Mouse (Mus musculus) lung, adult 2 months (tissue): ENCODE measurements around the gene Spdye4c.
A peak's percentile ranks its signal among the peaks of the same experiment; 100 is the strongest.

Source experiments
- CTCF ChIP-seq: fragments of 200-500 bp; IDR thresholded peaks from 2 replicates; pipeline ENCODE4 v1.5.1; 2011; ENCODE audit warnings: mild to moderate bottlenecking, low read length, control low read depth; ENCODE audit not compliant: insufficient read depth
- POLR2A ChIP-seq: fragments of 200-500 bp; IDR thresholded peaks from 2 replicates; pipeline ENCODE4 v1.6.1; 2011; ENCODE audit warnings: low read depth, mild to moderate bottlenecking, control low read depth, low read length, borderline replicate concordance; ENCODE audit errors: extremely low read depth

- TF ChIP-seq POLR2A (no peak), CTCF (peak; percentile 63)
These were observed 46.4 kb upstream of the Spdye4c start for GRCm38 (mm10) chr2:128544421-128545137.
